Mouse (Mus musculus) macrophage (primary cell): ENCODE results near the gene Spata2. TPM values are rescaled to one million over a fixed set of nuclear protein-coding genes. Genes with fewer than 3 reads are reported as not detected.

Experiments used
- H3K27ac ChIP-seq: fragments of 350-480 bp; formaldehyde crosslinking; 2 replicates; pipeline ENCODE4 v1.9.0; 2021
- H3K36me3 ChIP-seq: fragments of 350-480 bp; formaldehyde crosslinking; 2 replicates; pipeline ENCODE4 v1.9.0; 2021; ENCODE audit errors: inconsistent target
- H3K4me3 ChIP-seq: fragments of 350-480 bp; formaldehyde crosslinking; 2 replicates; pipeline ENCODE4 v1.9.0; 2021; ENCODE audit errors: inconsistent target
- H3K79me2 ChIP-seq: fragments of 350-480 bp; formaldehyde crosslinking; 2 replicates; pipeline ENCODE4 v1.9.0; 2021; ENCODE audit errors: inconsistent target
- WGBS: methylation state at CpG from one replicate; pipeline ENCODE4 v1.1.7; 2026; ENCODE audit warnings: inconsistent platforms; ENCODE audit not compliant: missing documents; 5-methylcytosine and 5-hydroxymethylcytosine counted together
- polyA plus RNA-seq: library from polyadenylated mRNA; stranded (reverse); fragments of 250-400 nt; gene quantifications from 3 replicates; pipeline ENCODE4 v1.2.4, GENCODE M21; 2018; ENCODE audit warnings: inconsistent platforms

The Spata2 gene
- polyA plus RNA-seq, 1 experiment from 2014 or later: 11.7 TPM

- Histone ChIP-seq H3K4me3 (no peak overlapping the region), H3K79me2 (no peaks in the 10 kb centered on the region), H3K36me3 (peaks cover 35% of the 10 kb centered on the region; the same call in 1 of the 2 replicates), H3K27ac (peak overlapping the region; percentile 18)
- 31% methylated on average over 8 of the region's 9 CpGs for WGBS
Observed at GRCm38 (mm10) chr2:167457213-167457612, 35.5 kb downstream of the Spata2 start.

- Histone ChIP-seq H3K4me3 (no peak overlapping the region), H3K36me3 (peaks cover 35% of the 10 kb centered on the region; the same call in 1 of the 2 replicates), H3K79me2 (no peaks in the 10 kb centered on the region), H3K27ac (peak overlapping the region; percentile 18)
- 70% methylated on average over 5 of the region's 5 CpGs for WGBS
Observed at GRCm38 (mm10) chr2:167456361-167457020, 36.2 kb downstream of the Spata2 start.

- no peaks in the 10 kb centered on the region for H3K79me2 ChIP-seq
- H3K4me3 ChIP-seq: no peak overlapping the region
- H3K27ac ChIP-seq: no peak overlapping the region
- 96% methylated on average over 3 of the region's 3 CpGs for WGBS
- H3K36me3 ChIP-seq: peaks cover 44% of the 10 kb centered on the region
Observed at GRCm38 (mm10) chr2:167453814-167454213, 38.9 kb downstream of the Spata2 start.

GRCm38 (mm10) chr2:167450647-167451046 lies 42.0 kb downstream of the Spata2 start:
- Histone ChIP-seq H3K4me3 (no peak overlapping the region), H3K36me3 (peaks cover 63% of the 10 kb centered on the region), H3K79me2 (no peaks in the 10 kb centered on the region), H3K27ac (no peak overlapping the region)
- WGBS: 96% methylated on average over 8 of the region's 8 CpGs

- no peak overlapping the region for H3K4me3 ChIP-seq
- 96% methylated on average over 21 of the region's 21 CpGs for WGBS
- H3K79me2 ChIP-seq: no peaks in the 10 kb centered on the region
- no peak overlapping the region for H3K27ac ChIP-seq
- peaks cover 65% of the 10 kb centered on the region for H3K36me3 ChIP-seq
Observed at GRCm38 (mm10) chr2:167449331-167450275, 43.1 kb downstream of the Spata2 start.

GRCm38 (mm10) chr2:167447629-167448028 lies 45.1 kb downstream of the Spata2 start:
- peaks cover 47% of the 10 kb centered on the region for H3K36me3 ChIP-seq
- no peak overlapping the region for H3K4me3 ChIP-seq
- no peaks in the 10 kb centered on the region for H3K79me2 ChIP-seq
- no peak overlapping the region for H3K27ac ChIP-seq
- 98% methylated on average over 8 of the region's 8 CpGs for whole genome bisulfite sequencing

- Histone ChIP-seq H3K36me3 (peaks cover 47% of the 10 kb centered on the region), H3K79me2 (no peaks in the 10 kb centered on the region), H3K4me3 (no peak overlapping the region), H3K27ac (no peak overlapping the region)
- 93% methylated on average over 7 of the region's 7 CpGs for WGBS
Observed at GRCm38 (mm10) chr2:167447207-167447606, 45.5 kb downstream of the Spata2 start.

GRCm38 (mm10) chr2:167445911-167446780 lies 46.5 kb downstream of the Spata2 start:
- WGBS: 86% methylated on average over 20 of the region's 20 CpGs
- peaks cover 54% of the 10 kb centered on the region for H3K36me3 ChIP-seq
- no peaks in the 10 kb centered on the region for H3K79me2 ChIP-seq
- H3K27ac ChIP-seq: no peak overlapping the region
- H3K4me3 ChIP-seq: no peak overlapping the region

GRCm38 (mm10) chr2:167443411-167444193 lies 49.1 kb downstream of the Spata2 start:
- no peaks in the 10 kb centered on the region for H3K79me2 ChIP-seq
- no peak overlapping the region for H3K4me3 ChIP-seq
- 94% methylated on average over 4 of the region's 4 CpGs for WGBS
- H3K36me3 ChIP-seq: peaks cover 50% of the 10 kb centered on the region
- no peak overlapping the region for H3K27ac ChIP-seq

GRCm38 (mm10) chr2:167439422-167439821 lies 53.3 kb downstream of the Spata2 start:
- H3K79me2 ChIP-seq: no peaks in the 10 kb centered on the region
- H3K36me3 ChIP-seq: peaks cover 63% of the 10 kb centered on the region
- H3K27ac ChIP-seq: no peak overlapping the region
- no peak overlapping the region for H3K4me3 ChIP-seq
- WGBS: 100% methylated on average over 3 of the region's 3 CpGs

- WGBS: 94% methylated on average over 4 of the region's 5 CpGs
- Histone ChIP-seq H3K27ac (no peak overlapping the region), H3K36me3 (peaks cover 73% of the 10 kb centered on the region), H3K79me2 (no peaks in the 10 kb centered on the region; the same call in 1 of the 2 replicates), H3K4me3 (no peak overlapping the region)
Observed at GRCm38 (mm10) chr2:167436371-167436770, 56.3 kb downstream of the Spata2 start.

GRCm38 (mm10) chr2:167435631-167436030 lies 57.1 kb downstream of the Spata2 start:
- Histone ChIP-seq H3K36me3 (peaks cover 68% of the 10 kb centered on the region), H3K4me3 (no peak overlapping the region)
- WGBS: 96% methylated on average over 2 of the region's 2 CpGs

GRCm38 (mm10) chr2:167434570-167434969 lies 58.1 kb downstream of the Spata2 start:
- WGBS: 92% methylated on average over 6 of the region's 6 CpGs
- H3K27ac ChIP-seq: no peak overlapping the region
- peaks cover 62% of the 10 kb centered on the region for H3K36me3 ChIP-seq
- no peak overlapping the region for H3K4me3 ChIP-seq
- no peaks in the 10 kb centered on the region; the same call in 1 of the 2 replicates for H3K79me2 ChIP-seq

More at GRCm38 (mm10) chr2:167435631-167436030, 57.1 kb downstream of the Spata2 start:
- no peaks in the 10 kb centered on the region; the same call in 1 of the 2 replicates for H3K79me2 ChIP-seq
- H3K27ac ChIP-seq: no peak overlapping the region
